Mouse (Mus musculus) adrenal gland, adult 8-10 months (tissue): ENCODE measurements around the gene Parp3. TPM values are rescaled to one million over a fixed set of nuclear protein-coding genes. Genes with fewer than 3 reads are reported as not detected.
"Not testable (repeated sequence)": the region's sequence is repeated elsewhere in the genome, so short reads cannot be mapped to it uniquely, and the experiment has no call there.

ENCODE experiments used
- DNase-seq: peaks from one replicate; pipeline ENCODE4 v3.0.0; 2022
- total RNA-seq, 4 experiments: library from RNA; stranded (reverse); gene quantifications; 2 replicates each; pipeline ENCODE4 v1.2.4; 2022

Gene Parp3
- total RNA-seq: 10 to 100 TPM; 40.6 to 86.0 (median 52.7) TPM

DNA sequence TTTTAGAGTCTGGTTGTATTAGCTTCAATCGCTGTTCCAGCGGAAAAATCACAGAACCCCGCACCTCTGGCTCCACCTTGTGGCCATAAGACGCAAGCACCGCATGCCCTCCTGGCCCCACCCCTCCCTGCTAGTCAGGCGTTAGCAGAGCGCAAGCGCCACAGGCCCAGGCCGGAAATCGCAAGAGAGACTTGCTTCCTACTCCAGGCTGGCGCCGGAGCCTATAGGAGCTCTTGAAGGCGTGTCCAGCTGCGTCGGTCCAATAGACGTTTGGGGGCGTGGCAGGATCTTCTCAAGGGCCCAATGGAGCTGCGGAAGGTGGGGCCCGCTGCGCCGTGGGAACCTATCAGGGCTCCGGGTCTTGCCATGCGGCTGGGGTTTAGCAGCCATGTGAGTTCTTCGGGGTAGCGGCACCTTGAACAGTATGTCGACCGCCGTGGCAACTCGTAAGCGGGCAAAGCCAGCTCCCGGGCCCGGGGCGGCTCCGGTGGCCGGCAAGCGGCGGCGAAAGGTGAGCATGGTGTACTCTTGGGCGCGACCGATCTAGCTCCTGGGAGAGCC is at the start of gene Parp3:
TSS of gene Parp3 (minus strand) at position 26 of the 561 bp plus-strand sequence.
- DNase-seq: peak; percentile 100

DNA sequence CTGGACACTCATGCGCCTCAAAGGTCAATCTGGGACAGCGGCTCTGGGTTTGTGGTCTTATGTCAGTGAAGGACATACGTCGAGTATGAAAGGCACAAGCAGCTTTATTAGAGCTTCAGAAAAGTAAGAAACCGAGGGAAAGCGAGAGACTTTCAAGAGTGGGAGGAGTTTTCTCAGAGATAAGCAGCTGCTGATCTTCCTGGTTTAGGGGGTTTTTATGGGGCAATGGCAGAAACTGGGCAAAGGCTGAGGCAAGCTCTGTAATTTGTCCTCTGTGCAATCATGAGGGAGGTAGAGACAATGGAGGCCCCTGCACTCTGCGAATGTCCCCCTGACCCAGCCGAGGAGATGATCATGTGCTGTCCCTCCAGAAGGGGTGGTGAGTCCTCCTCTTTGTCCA is 43.2 kb upstream of the Parp3 start:
- DNase-seq: no peak

DNA sequence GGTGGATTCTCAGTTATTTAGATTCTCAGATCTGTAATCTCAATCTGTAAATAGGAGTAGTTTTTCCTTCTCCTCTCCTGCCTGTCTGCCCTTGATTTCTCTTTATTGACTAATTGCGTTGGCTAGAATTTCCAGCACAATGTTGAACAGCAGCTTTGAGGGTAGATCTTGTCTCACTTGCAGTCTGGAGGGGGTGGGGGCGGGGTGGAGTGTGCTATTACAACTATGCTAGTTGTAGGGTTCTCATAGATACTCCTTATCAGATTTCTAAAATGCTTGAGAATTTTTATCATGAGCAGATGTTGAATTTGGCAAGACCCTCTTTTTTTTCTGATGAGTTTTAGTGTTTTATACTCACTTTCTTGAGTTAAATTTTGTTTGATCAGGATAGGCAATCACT is 42.7 kb upstream of the Parp3 start:
- no peak for DNase-seq

GRCm38 (mm10) chr9:106514273-106514672 is 37.5 kb upstream of the Parp3 start, which contains the start of gene Iqcf5:
Gene Iqcf5, plus strand, starts transcription at chr9:106514573.
- no peak for DNase-seq

DNA sequence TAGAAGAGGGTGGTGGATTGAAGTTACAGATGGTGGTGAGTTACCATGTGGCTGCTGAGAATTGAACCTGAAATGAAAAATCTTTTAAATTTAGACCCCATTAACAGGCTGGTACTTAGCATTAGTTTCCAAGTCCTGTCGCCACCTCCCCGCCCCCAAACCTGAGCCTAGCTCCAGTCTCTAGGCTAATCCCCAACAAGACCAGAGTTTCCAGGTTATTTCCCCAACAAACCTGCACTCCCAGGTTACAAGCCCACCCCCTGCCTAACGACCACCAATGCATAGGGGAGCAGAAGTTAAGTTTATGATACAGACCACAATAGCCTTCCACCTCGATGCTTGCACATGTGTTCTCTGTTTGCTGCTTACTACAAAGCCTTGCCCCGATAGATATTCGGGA is 36.8 kb upstream of the Parp3 start:
- DNase-seq: no peak

- no peak for DNase-seq
Observed at GRCm38 (mm10) chr9:106512729-106513450, 36.1 kb upstream of the Parp3 start.

DNA sequence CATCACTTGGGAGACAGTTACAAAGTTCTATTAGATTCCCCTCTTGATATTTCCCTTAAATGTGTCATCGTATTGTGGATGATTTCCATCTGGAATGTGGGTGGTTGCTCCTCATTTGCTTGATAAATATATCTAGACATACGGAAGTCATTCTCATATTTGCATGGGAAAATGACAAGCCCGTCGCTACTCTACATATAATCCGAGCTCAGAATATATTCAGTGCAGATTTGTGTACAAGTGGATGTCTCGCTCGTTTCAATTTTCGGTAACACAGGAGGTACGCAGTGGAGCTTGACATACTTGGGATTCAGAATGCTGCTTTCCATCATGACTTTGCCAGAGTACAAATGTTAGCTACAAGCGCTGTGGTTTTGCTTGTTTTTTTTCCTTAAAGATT is 32.6 kb upstream of the Parp3 start:
- DNase-seq: no peak

- no peak for DNase-seq
Observed at GRCm38 (mm10) chr9:106504246-106504645, 27.5 kb upstream of the Parp3 start.

- no peak for DNase-seq
Observed at GRCm38 (mm10) chr9:106501846-106502245, 25.1 kb upstream of the Parp3 start.

GRCm38 (mm10) chr9:106499667-106500066 is 22.9 kb upstream of the Parp3 start, which contains the start of gene Iqcf1:
Gene Iqcf1, plus strand, starts transcription at chr9:106499967.
- DNase-seq: no peak

GRCm38 (mm10) chr9:106487602-106488001 is 10.9 kb upstream of the Parp3 start:
- not testable (repeated sequence) for DNase-seq

- DNase-seq: no peak
Observed at GRCm38 (mm10) chr9:106485076-106485475, 8.3 kb upstream of the Parp3 start.

DNA sequence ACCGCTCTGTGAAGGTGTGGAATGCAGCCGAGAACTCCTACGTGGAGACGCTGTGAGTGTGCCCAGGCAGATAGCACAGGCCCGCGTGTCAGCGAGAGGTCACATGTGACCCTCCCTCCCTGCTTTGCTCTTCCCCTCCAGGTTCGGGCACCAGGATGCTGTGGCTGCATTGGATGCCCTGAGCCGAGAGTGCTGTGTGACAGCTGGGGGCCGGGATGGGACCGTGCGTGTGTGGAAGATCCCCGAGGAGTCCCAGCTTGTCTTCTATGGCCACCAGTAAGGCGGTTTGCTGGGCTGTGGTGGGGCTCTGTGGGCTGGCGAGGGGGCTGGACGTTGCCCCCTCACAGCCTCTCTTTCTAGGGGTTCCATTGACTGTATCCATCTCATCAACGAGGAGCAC is 6.9 kb upstream of the Parp3 start:
- DNase-seq: no peak

DNA sequence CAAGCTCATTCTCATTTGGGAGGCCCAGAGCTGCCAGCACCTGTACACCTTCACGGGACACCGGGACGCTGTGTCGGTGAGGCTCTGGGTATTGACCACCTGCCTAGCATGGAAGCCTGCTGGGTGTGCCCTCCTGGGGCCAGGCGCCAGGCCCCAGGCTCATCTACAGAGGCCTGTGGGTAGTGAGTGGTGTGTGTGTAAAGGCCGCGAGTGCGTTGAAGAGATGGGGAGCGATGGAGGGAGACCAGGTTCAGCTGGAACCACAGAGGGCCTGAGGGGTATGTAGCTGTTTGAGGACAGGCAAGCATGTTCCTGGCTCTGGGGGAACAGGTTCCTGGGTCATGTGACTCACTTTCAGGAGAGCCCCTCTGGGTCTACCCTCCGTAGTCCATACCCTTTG is 6.4 kb upstream of the Parp3 start:
- no peak for DNase-seq

DNA sequence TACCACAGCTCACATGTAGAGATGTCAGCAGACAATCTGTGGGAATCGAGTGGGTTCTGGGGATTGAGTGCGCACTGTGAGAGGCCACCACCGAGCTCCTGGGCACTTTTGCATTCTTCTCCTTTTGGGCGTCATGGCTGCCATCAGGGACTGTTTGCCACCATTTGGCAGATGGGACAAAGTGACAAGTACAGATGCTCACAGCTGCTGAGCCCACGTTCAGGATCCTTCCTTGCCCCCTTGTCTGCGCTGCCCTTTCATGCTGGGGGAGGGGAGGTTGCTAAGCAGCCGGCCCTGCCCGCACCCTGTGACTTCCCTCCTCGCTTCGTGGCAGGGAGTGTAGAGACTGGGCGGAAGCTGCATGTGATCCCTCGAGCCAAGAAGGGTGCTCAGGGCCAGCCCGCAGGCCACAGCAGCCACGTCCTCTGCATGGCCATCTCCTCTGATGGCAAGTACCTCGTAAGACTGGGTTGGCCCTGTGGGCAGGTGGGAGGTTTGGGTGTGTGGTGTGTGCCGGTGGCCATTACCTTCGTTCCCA is 5.9 kb upstream of the Parp3 start:
- DNase-seq: no peak

GRCm38 (mm10) chr9:106481676-106482075 is 4.9 kb upstream of the Parp3 start:
- no peak for DNase-seq

DNA sequence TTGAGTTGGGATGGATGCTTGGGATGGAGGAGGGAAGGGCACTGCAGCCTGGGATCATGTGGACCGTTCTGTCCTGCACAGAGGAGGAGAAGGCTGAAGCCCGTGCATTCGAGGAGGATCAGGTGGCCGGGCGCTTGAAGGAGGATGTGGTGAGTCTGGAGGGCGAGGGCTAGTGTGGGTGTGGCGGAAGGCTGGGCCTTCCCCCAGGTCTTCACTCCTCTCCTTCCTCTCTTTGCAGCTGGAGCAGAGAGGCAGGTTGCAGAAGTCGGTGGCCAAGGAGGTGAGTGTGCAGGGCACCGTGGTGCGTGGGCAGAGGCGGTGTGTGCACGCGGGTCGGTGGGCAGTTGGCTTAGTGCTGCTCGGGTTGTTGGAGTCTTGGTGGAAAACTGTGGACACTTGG is 4.3 kb upstream of the Parp3 start:
- no peak for DNase-seq

GRCm38 (mm10) chr9:106480541-106480940 is 3.8 kb upstream of the Parp3 start:
- no peak for DNase-seq

DNA sequence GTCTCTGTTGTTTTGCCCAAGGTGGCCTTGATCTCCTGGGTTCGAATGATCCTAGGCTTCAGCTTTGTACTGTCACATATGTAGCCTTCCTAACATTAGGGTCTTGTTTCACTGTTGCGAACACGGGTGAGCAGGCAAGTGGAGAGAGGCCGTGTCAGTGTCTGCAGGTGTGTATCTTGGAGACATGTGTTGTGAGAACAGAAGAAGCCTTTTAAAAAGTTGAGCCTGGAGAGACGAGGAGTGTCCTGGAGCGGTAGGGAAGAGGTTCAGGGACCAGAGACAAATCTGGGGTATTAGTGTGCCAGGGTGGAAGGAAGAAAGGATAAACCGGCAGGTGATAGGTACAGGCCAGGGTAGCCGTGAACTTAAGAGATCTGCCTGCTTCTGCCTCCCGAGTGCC is 1.4 kb upstream of the Parp3 start:
- no peak for DNase-seq

- peak; percentile 5 for DNase-seq
Observed at GRCm38 (mm10) chr9:106477649-106478048, 900 bp upstream of the Parp3 start.

GRCm38 (mm10) chr9:106476002-106476923 is 486 bp downstream of the Parp3 start:
- peak; percentile 66 for DNase-seq

GRCm38 (mm10) chr9:106475663-106476001 is 1.1 kb downstream of the Parp3 start, which contains the start of gene Rrp9:
Gene Rrp9, plus strand, starts transcription at chr9:106475963.
- peak; percentile 23 for DNase-seq

DNA sequence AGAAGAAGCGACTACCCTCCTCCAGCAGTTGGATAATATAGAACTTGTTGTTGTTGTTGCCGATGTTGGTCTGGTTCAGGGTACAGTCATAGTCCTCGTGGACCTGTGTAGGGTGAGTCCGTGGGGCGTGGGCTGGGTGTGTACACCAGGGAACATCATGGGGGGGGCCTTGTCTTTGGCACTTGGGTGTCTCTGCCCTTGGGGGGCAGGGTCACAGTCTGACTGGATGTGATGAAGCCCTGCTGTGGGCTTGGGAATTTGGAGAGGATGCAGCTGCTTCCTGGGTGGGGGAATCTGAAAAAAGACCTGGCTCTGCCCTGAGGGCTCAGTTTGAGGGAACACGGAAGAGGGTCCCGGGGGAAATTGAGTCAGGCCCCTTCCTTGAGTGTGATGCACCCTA is 1.7 kb downstream of the Parp3 start:
- DNase-seq: peak; percentile 29
